Mouse (Mus musculus) bone marrow, adult 2 months (tissue): Measurements from ENCODE around the gene Psenen.

Experiments used
- CTCF ChIP-seq: fragments of 200-500 bp; IDR thresholded peaks from 2 replicates; pipeline ENCODE4 v1.5.1; 2011; ENCODE audit warnings: low read length, control low read depth; ENCODE audit not compliant: control insufficient read depth, insufficient read depth
- POLR2A ChIP-seq: fragments of 200-500 bp; IDR thresholded peaks from 2 replicates; pipeline ENCODE4 v1.6.1; 2011; ENCODE audit warnings: low read depth, mild to moderate bottlenecking, control low read depth, low read length, borderline replicate concordance; ENCODE audit not compliant: control insufficient read depth

- TF ChIP-seq CTCF (no peak), POLR2A (no peak)
These were observed 10.3 kb downstream of the Psenen start for GRCm38 (mm10) chr7:30553021-30553589.
